Mouse (Mus musculus) brain, embryonic 14.5 days (tissue): ENCODE data around the gene Slc13a5. TPM values are rescaled to one million over a fixed set of nuclear protein-coding genes. Genes with fewer than 3 reads are reported as not detected.
A peak's percentile ranks its signal among the peaks of the same experiment; 100 is the strongest.

Experiments used
- DNase-seq: peaks from one replicate; pipeline ENCODE4 v3.0.0-alpha.2; 2011; ENCODE audit warnings: low read depth
- CTCF ChIP-seq: fragments of 200-500 bp; IDR thresholded peaks from 2 replicates; pipeline ENCODE4 v1.5.1; 2012; ENCODE audit warnings: inconsistent platforms, mild to moderate bottlenecking, moderate library complexity, borderline replicate concordance; ENCODE audit not compliant: insufficient read depth, insufficient read length; ENCODE audit errors: extremely low read depth
- POLR2A ChIP-seq: fragments of 200-500 bp; IDR thresholded peaks from 2 replicates; pipeline ENCODE4 v1.6.1; 2012; ENCODE audit warnings: mild to moderate bottlenecking, inconsistent platforms, borderline replicate concordance; ENCODE audit not compliant: poor library complexity, insufficient read depth, insufficient read length, severe bottlenecking; ENCODE audit errors: extremely low read depth
- polyA plus RNA-seq: library from polyadenylated mRNA; depleted of rRNA; stranded (reverse); fragments of >200 nt; gene quantifications from 2 replicates; pipeline ENCODE4 v1.2.3, GENCODE M21; 2012; rRNA removed

Gene Slc13a5
- 0.93 and 2.8 TPM in 2 replicates for polyA plus RNA-seq

- no peak for DNase-seq
- TF ChIP-seq CTCF, result peak; percentile 7; the same call in 1 of the 2 replicates
- no peak for TF ChIP-seq POLR2A
These were observed at the start of gene Slc13a5 for GRCm38 (mm10) chr11:72266960-72267560. Gene Slc13a5, minus strand, starts transcription at chr11:72267222.

- no peak for DNase-seq
- TF ChIP-seq POLR2A, result no peak
These were observed 47.3 kb upstream of the Slc13a5 start, which contains the start of gene Fbxo39 for GRCm38 (mm10) chr11:72314151-72314895. Gene Fbxo39, plus strand, starts transcription at chr11:72314444.

GRCm38 (mm10) chr11:72311355-72312001, 44.5 kb upstream of the Slc13a5 start:
- no peak for DNase-seq
- TF ChIP-seq CTCF, result no peak
- no peak for TF ChIP-seq POLR2A

GRCm38 (mm10) chr11:72310491-72310890, 43.5 kb upstream of the Slc13a5 start:
- no peak for DNase-seq
- no peak for TF ChIP-seq POLR2A
- TF ChIP-seq CTCF, result no peak

GRCm38 (mm10) chr11:72308982-72309381, 42.0 kb upstream of the Slc13a5 start:
- DNase-seq, result no peak
- TF ChIP-seq CTCF, result no peak
- TF ChIP-seq POLR2A, result no peak

- DNase-seq, result no peak
- TF ChIP-seq CTCF (no peak), POLR2A (no peak)
These were observed 40.4 kb upstream of the Slc13a5 start for GRCm38 (mm10) chr11:72307461-72307860.

- peak; percentile 5 for DNase-seq
- TF ChIP-seq POLR2A (no peak), CTCF (no peak)
These were observed 35.2 kb upstream of the Slc13a5 start for GRCm38 (mm10) chr11:72302230-72302629.

GRCm38 (mm10) chr11:72301334-72301733, 34.3 kb upstream of the Slc13a5 start, which contains the start of gene Xaf1:
Gene Xaf1, plus strand, starts transcription at chr11:72301629.
- DNase-seq, result peak; percentile 9
- TF ChIP-seq CTCF (no peak), POLR2A (no peak)

GRCm38 (mm10) chr11:72293116-72293515, 26.1 kb upstream of the Slc13a5 start:
- TF ChIP-seq CTCF (no peak), POLR2A (no peak)
- DNase-seq, result no peak

GRCm38 (mm10) chr11:72287543-72287942, 20.5 kb upstream of the Slc13a5 start:
- DNase-seq, result no peak
- no peak for TF ChIP-seq POLR2A
- TF ChIP-seq CTCF, result no peak

DNA sequence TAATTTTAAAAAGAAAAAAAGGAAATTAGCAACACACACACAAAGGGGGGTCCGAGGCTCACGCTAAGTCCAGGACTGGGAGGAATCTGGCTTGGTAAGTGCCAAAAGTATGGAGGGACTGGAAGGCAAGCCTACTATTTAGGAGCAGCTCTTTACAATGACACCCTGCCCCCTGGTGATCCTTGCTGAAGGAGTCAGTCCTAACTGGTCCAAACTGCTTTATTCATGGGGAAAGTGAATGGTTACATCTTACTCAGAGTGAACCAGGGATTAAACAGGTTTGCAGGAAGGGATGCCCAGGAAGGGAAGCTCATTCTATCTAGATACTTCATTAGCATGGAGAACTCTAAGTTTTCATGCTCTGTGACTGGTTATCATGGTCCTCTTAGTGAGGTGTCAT, 20.1 kb upstream of the Slc13a5 start:
- no peak for DNase-seq
- no peak for TF ChIP-seq POLR2A
- TF ChIP-seq CTCF, result no peak
